Mouse (Mus musculus) small intestine, adult 2 months (tissue): Measurements from ENCODE around the gene Abcg2.

Experiments
- CTCF ChIP-seq: fragments of 200-500 bp; IDR thresholded peaks from 2 replicates; pipeline ENCODE4 v1.5.1; 2012; ENCODE audit warnings: low read depth, mild to moderate bottlenecking, control low read depth, inconsistent platforms, low read length, moderate library complexity, mixed read lengths; ENCODE audit not compliant: insufficient replicate concordance, insufficient read length; ENCODE audit errors: extremely low read depth
- POLR2A ChIP-seq: fragments of 200-500 bp; IDR thresholded peaks from 2 replicates; pipeline ENCODE4 v1.6.1; 2012; ENCODE audit warnings: low read depth, mild to moderate bottlenecking, control low read depth, inconsistent platforms, low read length, moderate library complexity

GRCm38 (mm10) chr6:58733851-58734250 is 149.5 kb downstream of the Abcg2 start:
- TF ChIP-seq CTCF, result no peak
- TF ChIP-seq POLR2A, result no peak
